Mouse (Mus musculus): ENCODE measurements around the gene Serinc4. TPM values are rescaled to one million over a fixed set of nuclear protein-coding genes. Genes with fewer than 3 reads are reported as not detected.
"Not testable (repeated sequence)": the region's sequence is repeated elsewhere in the genome, so short reads cannot be mapped to it uniquely, and the experiment has no call there.

Serinc4 gene
- total RNA-seq (2014; fragmentation: Nextera tagmentation) (not detected in 2 replicates), total RNA-seq (2017) (1.4 TPM in 1 of 2 replicates, not detected in the other)

DNA sequence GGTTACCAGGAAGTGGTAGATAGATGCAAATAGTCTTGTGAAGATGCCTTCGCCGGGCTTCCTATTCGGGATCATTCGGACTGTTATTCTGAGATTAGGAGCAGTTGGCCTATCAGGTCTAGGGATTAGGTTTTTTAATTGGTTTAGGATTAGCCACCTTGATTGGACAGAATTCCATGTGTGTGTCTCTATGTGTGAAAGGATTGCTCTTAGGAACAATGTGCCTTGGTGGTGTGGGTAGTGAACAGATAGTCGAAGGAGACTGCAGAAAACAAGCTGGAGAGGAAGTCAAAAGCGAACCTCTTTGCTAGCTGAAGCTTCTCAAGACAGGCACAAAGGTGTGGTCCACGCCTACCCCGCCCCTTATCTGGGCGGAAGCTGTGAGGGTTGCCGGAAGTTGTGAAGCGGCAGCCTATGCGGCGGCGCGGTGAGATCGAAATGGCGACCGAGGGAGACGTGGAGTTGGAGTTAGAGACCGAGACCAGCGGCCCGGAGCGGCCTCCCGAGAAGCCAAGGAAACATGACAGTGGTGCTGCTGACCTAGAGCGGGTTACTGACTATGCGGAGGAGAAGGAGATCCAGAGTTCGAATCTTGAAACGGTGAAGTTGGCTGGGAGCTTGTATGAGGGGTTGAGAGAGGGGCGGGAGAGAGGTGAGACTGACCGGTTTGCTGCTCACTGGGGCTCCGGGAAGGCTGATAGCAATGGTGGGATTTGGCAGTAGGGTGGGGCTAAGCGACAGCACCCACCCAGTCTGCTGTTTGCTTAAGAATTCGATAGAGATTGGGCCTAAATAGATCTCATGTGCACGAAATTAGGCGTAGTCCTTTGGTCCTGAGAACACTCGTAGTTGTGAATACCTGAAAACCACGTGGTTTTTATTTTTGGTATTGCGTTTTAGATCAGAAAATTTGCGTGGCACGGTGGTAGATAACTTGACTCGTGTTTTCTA is at the start of gene Serinc4:
Gene Serinc4, minus strand, starts transcription at position 90 of the 951 bp plus-strand sequence.
- peak; percentile 97 for ATAC-seq (replicated peaks; ENCODE audit: low FRiP score, low TSS enrichment, poor library complexity, severe bottlenecking)

DNA sequence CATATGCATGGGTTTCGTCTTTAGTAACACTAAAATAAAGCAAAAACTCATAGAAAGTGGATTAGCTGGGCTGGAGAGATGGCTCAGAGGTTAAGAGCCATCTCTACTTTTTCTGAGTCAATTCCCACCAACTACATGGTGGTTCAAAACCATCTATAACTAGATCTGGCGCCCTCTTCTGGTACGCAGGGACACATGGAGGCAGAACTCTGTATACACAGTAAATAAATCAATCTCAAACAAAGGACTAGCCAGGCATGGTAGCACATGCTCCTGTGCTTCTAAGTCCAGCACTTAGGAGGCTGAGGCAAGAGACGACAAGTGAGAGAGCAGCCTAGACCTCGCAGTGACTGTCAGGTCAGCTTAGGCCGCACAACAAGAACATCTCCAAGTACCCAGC is 45.0 kb upstream of the Serinc4 start:
- peak; percentile 51 for ATAC-seq (replicated peaks; ENCODE audit: low FRiP score, low TSS enrichment, poor library complexity, severe bottlenecking)

DNA sequence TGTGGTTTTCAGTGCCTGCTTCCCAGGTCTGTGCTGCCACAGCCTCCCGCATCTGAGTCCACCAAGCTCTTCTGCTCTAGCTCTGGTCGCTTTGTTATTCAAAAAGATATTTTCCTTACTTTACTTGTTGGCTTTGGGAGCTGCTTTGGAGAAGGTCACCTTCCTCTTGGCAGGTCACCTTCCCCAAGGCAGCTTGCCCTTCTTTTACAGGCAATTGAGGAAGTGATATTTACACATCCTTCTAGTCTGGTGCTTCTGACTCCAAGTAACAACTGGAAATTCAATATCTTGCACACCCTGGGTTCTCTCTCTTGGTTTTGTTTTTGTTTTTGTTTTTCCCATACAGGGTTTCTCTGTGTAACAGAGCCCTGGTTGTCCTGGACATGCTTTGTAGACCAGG is 27.8 kb upstream of the Serinc4 start:
- not testable (repeated sequence) for ATAC-seq (replicated peaks; ENCODE audit: low FRiP score, low TSS enrichment, poor library complexity, severe bottlenecking)

DNA sequence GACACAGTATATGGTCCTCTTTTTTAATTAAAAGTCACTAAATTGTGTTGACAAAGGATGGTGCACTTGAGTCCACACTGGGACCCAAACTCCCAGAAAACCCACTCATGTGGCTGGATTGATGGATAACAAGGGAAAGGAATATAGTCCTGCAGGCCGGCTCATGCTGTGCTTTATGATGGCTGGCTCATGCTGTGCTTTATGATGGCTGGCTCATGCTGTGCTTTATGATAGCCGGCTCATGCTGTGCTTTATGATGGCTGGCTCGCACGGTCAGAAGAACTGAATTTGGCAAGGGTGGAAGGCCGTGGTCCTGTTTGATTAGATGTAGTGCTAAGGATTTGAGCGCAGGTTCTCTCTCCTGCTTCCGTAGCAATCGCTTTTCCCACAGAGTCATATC is 27.0 kb upstream of the Serinc4 start:
- no peak for ATAC-seq (replicated peaks; ENCODE audit: low FRiP score, low TSS enrichment, poor library complexity, severe bottlenecking)

DNA sequence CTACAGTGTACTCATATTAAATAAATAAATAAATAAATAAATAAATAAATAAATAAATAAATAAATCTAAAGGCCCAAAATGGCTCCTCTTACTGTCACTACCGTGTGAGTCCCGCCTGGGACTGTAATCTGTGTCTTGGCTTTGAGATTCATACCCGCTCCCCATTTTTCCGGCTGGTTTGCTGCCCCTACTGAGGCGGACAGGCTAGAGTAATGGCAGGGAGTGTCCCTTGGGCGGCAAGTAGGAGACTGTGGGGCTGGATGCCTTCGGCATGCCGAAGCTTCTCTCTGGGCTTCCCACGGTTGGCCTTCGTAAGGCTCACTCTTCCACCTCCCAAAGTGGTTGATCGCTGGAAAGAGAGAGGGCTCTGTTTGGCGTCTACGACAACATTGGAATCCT is 24.3 kb upstream of the Serinc4 start:
- ATAC-seq (replicated peaks; ENCODE audit: low FRiP score, low TSS enrichment, poor library complexity, severe bottlenecking): peak; percentile 32; the same call in 1 of the 2 replicates

DNA sequence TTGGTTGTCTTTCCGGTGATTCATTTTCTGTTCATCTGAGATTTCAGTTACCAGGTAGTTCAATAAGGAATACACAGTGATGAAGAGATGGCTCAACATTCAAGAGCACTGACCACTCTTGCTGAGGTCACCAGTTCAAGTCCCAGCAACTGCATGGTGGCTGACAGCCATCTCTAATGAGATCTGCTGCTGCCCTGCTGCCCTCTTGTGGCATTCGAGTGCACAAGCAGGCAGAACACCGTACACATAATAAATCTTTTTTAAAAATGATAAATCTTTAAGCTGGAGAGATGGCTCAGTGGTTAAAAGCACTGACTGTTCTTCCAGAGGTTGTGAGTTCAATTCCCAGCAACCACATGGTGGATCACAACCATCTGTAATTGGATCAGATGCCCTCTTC is 23.9 kb upstream of the Serinc4 start:
- peak; percentile 70 for ATAC-seq (replicated peaks; ENCODE audit: low FRiP score, low TSS enrichment, poor library complexity, severe bottlenecking)

DNA sequence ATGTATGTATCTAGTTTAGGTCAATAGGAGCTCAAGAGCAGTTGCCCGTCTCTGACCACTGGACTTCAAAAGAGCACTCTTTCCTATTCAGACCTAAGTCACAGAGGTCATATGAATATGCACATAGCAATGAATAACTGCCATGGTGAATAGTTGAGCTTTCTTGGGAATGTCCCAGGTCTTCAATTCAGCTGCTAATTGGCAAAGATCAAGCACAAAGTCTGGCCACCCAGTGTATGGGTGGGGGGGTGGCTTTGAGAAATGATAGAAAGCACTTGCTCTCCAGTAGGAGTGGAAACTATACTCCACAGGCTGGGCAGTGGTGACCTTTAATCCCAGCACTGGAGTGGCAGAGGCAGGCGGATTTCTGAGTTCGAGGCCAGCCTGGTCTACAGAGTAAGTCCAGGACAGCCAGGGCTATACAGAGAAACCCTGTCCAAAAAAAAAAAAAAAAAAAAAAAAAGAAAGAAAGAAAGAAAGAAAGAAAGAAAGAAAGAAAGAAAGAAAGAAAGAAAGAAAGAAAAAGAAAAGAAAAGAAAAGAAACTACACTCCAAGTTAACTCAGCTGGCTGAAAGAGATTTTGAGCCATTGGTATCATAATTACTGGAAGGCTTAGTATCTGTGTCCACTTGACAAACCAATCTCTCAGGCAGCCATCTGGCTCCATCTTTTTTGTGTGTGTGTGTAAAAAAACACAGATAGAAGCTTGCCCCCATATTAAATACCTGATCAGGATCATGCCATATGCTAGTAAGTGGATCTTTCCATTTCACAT is 21.1 kb upstream of the Serinc4 start:
- ATAC-seq (replicated peaks; ENCODE audit: low FRiP score, low TSS enrichment, poor library complexity, severe bottlenecking): no peak

DNA sequence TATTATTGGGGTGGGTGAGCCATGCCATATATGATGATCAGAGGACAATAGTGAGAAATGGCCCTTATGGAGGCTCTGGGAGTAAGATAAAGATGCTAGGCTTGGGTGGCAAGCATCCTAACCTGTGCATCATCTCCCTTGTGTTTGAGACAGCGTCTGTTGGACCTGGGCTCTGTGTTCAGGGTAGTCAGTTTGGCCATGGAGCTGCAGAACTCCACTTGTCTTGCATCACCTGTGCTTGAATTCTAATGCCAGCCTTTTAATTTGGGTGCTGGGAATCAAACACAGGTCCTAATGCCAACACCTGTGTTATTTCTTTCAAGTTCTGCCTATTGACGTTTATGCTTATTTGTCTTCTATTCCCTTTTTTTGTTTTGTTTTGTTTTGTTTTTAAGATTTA is 18.7 kb upstream of the Serinc4 start:
- ATAC-seq (replicated peaks; ENCODE audit: low FRiP score, low TSS enrichment, poor library complexity, severe bottlenecking): not testable (repeated sequence)

DNA sequence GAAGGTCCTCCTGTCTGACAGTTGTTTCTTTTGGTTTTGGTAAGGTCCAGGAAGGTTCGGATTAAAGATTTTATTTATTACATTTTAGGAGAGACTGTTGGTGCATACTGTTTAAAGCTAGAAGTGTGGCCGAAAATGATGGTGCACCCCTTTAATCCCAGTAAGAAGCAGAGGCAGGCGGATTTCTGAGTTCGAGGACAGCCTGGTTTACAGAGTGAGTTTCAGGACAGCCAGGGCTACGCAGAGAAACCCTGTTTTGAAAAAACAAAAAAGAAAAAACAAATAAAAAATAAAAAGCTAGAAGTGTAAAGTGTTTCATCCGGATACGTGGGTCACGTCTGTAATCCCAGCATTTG is 17.6 kb upstream of the Serinc4 start:
- ATAC-seq (replicated peaks; ENCODE audit: low FRiP score, low TSS enrichment, poor library complexity, severe bottlenecking): peak; percentile 23

DNA sequence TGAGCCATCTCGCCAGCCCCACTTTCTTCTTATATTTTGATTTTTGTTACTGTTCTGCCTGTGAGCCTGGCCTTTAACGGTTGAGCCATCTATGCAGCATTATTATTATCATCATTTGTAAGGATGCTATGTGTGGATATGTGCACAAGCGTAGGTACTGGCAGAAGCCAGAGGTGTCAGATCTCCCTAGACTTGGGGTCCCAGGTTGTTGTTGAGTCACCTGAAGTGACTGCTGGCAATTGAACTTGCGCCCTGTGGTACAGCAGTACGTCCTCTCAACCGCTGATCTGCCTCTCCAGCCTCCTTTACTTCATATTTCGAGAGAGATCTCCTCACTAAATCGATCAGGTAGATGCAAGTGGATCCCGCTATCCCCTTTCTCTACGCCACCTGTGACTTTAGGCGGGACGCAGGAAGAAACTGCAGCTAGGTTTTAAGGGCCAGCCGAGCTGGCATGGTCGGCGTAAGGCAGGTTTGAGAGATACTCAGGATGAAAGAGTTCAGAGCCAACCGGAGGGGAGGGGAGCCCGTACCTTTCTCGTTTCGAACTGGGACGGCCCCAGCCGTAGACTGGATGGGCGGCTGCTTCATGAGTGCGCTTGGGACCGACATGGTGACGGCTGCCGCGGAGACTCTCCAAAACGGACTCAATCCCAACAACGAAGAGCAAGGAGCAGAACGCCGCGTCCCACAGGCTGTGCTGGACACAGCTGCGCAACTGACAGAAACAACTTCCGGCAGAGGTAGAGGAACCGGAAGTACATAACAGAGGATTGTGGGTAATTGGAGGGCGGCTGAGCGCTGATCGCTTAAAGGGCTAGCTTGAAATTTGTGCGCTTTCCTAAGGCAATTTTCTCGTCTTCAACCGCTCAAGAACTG is 17.0 kb upstream of the Serinc4 start, which contains the start of gene Mfap1b:
Gene Mfap1b, minus strand, starts transcription at position 767 of the 879 bp plus-strand sequence.
- ATAC-seq (replicated peaks; ENCODE audit: low FRiP score, low TSS enrichment, poor library complexity, severe bottlenecking): peak; percentile 96

DNA sequence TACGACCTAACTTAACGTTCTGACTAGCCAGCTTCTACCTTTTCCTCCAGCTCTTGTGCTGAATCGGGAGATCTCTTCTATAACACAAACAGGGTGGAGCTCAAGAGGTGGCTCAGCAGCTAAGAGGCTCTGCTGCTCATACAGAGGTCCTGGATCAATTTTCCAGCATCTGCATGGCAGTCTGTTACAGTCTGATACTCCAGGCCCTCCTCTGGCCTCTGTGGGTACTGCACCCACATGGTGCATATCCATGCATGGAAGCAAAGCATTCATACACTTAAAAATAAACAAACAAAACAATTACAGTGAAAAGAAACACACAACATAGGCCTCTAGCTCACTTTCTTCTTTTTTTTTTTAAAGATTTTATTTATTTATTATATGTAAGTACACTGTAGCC is 16.2 kb upstream of the Serinc4 start:
- ATAC-seq (replicated peaks; ENCODE audit: low FRiP score, low TSS enrichment, poor library complexity, severe bottlenecking): peak; percentile 51

DNA sequence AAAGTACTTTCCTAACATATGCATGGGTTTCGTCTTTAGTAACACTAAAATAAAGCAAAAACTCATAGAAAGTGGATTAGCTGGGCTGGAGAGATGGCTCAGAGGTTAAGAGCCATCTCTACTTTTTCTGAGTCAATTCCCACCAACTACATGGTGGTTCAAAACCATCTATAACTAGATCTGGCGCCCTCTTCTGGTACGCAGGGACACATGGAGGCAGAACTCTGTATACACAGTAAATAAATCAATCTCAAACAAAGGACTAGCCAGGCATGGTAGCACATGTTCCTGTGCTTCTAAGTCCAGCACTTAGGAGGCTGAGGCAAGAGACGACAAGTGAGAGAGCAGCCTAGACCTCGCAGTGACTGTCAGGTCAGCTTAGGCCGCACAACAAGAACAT is 12.4 kb upstream of the Serinc4 start:
- peak; percentile 55 for ATAC-seq (replicated peaks; ENCODE audit: low FRiP score, low TSS enrichment, poor library complexity, severe bottlenecking)

DNA sequence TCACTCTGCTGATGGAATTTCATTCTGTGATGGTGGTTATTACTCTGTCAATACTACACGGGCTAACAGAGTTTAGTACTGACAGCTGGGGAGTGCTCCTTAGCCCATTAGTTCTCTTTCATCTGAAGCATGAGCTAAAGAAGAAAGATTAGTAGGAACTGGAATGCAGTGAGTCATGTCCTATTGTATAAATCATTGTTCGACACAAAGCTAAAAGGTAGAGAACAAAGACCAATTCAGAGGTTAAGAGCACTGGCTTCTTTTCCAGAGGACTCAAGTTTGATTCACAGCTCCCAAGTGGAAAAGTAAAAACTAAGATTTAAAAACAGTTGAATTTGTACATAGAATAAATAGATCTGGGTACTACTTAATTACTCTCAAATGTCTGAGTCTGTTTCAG is 3.5 kb upstream of the Serinc4 start:
- no peak for ATAC-seq (replicated peaks; ENCODE audit: low FRiP score, low TSS enrichment, poor library complexity, severe bottlenecking)

DNA sequence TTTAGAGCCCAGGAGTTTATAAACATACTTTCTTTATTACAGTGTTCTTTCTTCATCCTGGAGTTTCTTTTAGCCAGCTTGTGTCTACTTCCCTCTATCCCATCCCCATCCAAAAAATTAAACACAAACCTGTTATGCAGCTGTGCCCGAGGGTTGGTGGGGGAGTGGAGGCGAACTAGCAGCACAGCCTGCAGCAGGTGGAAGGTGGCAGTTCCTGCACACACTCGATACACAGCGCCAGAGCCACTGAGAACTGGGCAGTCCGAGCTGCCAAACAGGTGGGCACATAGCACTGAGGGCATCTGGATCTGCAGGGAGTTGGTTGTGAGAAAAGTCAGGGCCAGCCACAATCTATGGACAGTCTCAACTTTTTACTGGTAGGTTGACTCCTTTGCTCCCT is 1.0 kb downstream of the Serinc4 start:
- no peak for ATAC-seq (replicated peaks; ENCODE audit: low FRiP score, low TSS enrichment, poor library complexity, severe bottlenecking)

DNA sequence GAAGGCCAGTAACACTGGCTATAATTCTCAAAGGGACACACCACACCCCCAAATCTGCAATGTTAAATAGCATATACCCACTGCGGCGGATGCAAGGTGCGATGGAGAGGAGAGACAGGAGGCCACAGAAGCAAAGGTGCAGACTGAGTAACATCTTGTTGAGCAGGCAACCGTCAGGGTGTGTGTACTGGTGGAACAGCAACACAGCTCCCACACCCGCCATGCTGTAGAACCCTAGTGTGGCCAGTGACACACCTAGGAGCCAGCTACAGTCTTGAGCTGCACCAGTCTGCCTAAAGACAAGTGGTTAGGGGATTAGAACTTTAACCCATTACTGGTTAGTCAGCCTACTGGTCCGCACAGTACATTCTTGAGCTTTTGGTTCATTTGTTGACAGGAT is 2.7 kb downstream of the Serinc4 start:
- no peak for ATAC-seq (replicated peaks; ENCODE audit: low FRiP score, low TSS enrichment, poor library complexity, severe bottlenecking)

DNA sequence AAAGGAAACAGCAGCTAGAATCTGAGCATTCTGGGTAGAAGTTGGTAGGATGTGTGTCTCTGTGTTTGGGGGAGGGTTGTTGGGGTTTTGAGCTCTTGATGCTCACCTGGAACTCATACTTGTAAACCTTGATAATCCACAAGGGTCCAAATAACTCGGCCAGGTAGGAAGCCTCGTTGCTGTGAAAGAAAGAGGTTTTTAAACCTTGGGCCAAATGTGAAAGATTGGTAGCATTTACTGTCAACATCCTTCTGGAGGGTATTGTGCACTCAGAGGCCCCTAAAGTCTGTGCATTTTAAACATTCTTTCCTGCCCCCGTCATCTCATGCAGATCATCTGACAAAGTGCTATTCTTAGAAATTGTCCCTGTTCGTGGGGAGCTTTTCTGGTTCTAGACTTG is 3.6 kb downstream of the Serinc4 start, which contains the start of gene Hypk:
Gene Hypk, plus strand, starts transcription at position 301 of the 400 bp plus-strand sequence.
- no peak for ATAC-seq (replicated peaks; ENCODE audit: low FRiP score, low TSS enrichment, poor library complexity, severe bottlenecking)

DNA sequence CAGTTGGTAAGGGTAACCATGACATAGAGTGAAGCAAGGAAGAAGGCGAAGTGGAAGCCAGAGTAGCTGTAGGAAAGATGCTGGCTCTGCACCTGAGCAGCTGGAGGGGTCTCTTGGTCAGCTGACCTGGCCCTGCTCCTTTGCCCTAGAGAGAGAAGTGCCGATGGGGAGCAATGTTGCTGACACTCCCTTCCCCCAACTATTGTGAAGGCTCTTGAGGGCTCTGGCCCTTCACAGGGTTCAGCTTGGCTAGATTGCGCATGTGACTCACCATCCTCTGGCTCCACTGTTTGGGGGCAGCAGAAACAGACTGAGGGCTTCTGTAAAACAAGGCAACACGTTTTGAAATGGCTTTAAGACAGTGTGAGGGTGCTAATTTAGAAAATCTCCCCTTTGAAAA is 4.2 kb downstream of the Serinc4 start:
- no peak for ATAC-seq (replicated peaks; ENCODE audit: low FRiP score, low TSS enrichment, poor library complexity, severe bottlenecking)

DNA sequence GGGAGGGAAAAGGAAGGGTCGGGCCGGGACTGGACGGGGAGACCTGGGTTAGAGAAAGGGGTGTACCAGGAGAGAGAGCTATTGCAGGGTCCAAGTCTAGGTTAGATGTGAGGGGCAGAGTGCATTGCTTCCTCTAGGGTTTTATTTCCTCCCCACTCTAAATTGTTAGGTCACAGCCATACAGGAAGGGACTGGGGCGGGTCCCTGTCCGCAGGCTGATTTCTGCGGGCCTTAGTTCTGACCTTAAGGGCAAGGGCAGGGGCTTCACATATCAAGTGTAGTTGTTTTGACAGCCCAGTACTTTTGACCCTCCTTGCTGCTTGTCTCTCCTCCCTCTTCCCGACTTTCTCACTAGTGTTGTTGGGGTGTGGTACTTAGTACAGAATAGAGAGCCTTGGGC is 6.5 kb downstream of the Serinc4 start:
- ATAC-seq (replicated peaks; ENCODE audit: low FRiP score, low TSS enrichment, poor library complexity, severe bottlenecking): no peak

DNA sequence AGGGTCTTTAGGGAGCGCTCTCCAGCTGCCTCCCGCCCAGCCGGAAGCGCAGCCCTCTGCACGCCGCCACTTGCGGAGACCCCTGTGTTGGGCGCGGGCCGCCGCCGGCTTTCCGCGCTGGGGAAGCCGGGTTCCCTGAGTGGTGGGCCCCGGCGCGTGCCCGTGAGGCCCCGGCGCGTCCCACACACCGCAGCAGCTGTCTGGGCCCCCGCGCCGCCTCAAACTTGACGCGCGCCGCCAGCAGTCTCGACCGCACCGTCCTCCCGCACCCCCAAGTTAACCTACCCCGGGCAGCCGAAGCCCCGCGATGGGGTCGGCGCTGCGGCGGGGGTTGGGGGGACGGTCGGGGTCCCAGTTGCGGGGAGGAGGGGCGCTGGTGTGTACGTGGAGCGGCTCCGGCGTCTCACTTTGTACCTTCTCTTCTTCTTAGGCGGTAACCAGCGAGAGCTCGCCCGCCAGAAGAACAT is 7.0 kb downstream of the Serinc4 start:
- ATAC-seq (replicated peaks; ENCODE audit: low FRiP score, low TSS enrichment, poor library complexity, severe bottlenecking): no peak
